Mouse (Mus musculus) hematopoietic stem cell, adult 5-6 weeks (primary cell): ENCODE measurements around the gene Bri3bp. TPM values are rescaled to one million over a fixed set of nuclear protein-coding genes. Genes with fewer than 3 reads are reported as not detected.

Experiments used
- ATAC-seq, 2 experiments: fragments of 125-278 bp in 1 of 2; replicated peaks in 1 of 2; 2 replicates each; pipeline ENCODE4 v1.8.0; 2016 to 2017; ENCODE audit warnings: inconsistent platforms in 2 of 2, mild to moderate bottlenecking in 2 of 2, moderate number of reproducible peaks in 2 of 2, low read depth in 1 of 2, moderate TSS enrichment in 1 of 2; ENCODE audit not compliant: low FRiP score in 2 of 2, poor library complexity in 2 of 2, severe bottlenecking in 2 of 2, insufficient read depth in 1 of 2, low TSS enrichment in 1 of 2
- total RNA-seq: library from RNA; stranded (forward); fragments of 172-1452, 232-1000 nt; gene quantifications from 2 replicates; pipeline ENCODE4 v1.2.3, GENCODE M21; 2017

The Bri3bp gene
- total RNA-seq, 1 experiment from 2014 or later, result 23.0 TPM

DNA sequence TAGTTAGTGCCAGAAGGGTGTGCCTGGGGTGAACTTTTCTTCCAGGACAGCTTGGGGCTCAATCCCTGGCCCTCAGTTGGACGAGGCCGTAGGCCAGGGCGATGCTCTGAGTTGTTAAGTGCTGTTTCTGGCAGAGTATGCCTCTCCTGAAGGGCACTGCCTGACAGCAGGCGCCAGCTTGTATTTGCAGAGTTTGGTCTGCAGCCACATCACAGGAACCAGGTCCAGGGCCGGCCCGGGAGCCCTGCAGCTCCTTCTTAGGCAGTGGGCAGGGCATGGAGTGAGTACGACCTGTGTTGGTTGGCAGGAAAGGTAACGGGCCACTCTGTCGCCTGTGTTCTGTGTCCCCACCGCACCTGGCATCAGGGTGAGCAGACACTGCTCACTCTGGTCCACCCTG lies 49.7 kb downstream of the Bri3bp start:
- ATAC-seq, result peak in 1 of 2 experiments; percentile 42; a peak in 1 of 4 replicates

DNA sequence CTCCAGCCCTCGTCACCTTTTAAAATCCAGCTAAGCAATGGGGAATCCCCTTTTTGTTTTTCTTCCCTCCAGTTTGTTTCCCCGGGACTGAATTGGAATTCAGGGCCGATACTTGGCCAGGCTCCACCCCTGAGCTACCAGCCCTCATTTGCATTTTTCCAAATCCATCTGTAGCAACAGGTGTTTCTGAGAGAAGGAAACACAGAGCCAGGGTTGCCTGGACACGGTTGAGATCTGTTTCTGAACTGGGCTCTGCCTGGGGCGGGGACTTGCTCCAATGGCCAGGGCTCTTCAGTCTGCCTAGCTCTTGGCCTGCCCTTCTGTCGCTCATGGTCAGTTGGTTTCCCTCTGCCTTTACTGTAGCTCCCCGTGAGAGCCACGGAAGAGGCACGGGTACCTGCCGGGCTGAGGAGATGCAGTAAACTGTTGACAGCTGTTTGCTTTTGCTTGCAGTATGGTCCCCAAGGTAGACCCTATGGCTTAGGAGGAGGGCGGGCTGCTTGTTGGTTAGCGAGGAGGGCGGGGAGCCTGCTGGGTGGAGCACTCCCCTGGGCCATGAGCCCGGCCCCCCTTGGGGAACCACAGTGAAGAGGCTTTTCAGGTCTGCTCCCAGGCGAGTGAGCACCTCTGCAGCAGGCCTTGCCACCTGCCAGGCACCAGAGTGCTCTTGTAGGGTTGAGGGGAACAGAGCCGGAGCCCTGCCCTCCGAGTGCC lies 51.2 kb downstream of the Bri3bp start:
- no peak for ATAC-seq

DNA sequence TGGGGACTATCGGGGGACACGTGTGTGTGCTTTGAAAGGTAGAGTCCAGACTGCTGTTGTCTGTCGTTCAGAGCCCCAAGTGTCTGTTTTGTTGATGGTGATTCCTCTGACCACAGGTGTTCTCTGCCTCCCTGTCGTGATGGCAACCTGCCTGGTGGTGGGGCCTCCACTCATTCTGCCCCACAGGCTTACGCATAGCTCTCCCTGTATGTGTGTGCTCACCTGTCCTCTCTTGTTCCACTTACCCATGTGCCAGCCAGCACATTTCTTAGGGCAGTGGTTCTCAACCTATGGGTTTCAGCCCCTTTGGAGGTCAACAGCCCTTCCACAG lies 51.7 kb downstream of the Bri3bp start:
- no peak for ATAC-seq

GRCm38 (mm10) chr5:125495655-125496054 lies 54.3 kb downstream of the Bri3bp start:
- ATAC-seq, result no peak

DNA sequence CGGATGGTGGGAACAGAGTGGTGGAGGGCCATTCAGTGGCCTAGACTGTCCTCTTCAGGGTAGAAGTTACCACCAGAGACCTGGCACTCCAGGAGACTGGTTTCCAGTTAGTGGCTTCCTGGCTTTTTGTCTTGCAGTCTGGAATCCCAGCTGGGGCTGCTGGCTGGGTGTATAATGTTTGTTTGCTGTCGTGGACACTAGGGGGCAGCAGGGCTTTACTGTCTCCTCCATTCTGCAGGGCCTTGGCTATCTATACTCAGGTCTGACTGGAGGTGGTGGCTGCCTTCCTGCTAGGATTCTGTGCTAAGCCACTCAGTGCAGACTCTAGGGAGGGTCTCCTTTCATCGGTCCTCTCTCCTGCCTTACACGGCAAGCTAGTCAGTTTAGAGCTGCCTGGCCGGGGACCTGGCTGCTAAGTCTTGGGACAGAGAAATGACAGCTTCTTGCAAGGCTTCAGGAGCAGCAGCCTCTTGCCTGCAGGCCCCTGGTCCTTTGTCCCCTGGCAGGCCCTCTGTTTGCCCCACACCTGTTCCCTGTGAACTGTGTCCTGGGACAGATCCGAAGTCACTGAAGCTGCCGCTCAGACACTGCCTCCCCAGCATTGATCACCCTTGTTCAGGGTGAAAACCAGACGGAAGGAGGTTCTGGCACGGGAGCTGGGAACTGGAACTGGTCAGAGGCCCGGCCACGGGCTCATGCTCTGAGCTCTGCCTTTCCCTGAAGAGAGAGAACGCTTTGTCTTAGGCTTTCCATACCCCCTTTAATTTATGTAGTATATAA lies 56.6 kb downstream of the Bri3bp start:
- ATAC-seq, result peak; percentile 70 to 78

- ATAC-seq, result no peak
These were observed 60.1 kb downstream of the Bri3bp start for GRCm38 (mm10) chr5:125501505-125501904.

DNA sequence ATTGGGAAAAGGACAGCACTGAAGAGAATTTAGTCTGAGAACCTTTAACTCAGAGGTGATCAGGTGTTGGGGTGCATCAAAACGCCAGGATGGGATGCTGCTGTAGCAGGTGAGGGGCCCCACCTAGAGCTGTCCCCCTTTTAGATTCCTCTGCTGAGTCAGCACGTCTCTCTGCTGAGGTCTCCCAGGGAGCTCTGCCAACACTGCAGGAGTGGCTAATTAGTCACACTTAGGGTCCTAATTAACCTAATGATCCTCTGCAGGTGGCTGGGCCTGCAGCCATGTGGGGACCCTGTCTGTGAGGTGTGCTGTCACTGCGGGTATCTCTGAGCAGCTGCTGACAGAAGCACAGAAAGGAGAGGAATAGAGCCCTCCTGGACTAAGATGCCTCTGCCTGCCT lies 60.8 kb downstream of the Bri3bp start:
- no peak for ATAC-seq

- ATAC-seq, result peak; percentile 74 to 86
These were observed 62.3 kb downstream of the Bri3bp start for GRCm38 (mm10) chr5:125503628-125504027.

DNA sequence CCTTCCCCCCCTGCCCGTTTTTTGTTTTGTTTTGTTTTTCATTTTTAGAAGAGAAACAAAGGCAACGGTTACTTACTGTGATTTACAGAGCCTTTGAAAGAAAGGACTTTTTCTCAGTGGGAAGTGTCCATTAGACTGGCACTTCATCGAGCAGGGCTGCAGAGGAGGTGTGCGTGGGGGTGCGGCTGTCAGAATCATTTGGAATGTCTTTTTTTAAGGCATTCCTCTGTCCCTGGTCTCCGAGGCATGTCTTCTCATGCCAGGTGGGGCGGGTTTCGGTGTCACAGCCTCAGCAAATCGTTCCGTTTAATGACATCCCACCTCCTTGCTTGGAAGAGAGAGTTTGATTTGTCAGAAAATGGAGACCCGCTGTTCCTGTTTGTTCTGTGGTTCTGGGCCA lies 63.3 kb downstream of the Bri3bp start:
- ATAC-seq, result no peak

DNA sequence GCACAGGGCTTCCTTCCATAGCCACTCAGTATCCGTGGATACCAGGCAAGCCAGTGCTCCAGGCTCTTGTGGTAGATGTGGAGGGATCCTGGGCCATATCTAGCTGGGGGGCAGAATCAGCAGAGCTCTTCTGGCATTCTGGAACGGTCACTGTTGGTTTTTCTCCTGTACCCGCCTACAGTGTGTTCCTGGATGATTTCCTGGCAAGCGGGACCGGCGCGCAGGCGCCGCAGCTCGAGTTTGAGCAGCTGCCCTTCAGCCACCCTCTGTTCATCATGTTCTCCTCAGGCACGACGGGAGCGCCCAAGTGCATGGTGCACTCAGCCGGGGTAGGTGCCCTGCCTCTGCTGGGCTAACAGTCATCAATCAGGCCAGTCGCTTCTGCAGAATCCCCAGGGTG lies 64.6 kb downstream of the Bri3bp start:
- ATAC-seq, result no peak

DNA sequence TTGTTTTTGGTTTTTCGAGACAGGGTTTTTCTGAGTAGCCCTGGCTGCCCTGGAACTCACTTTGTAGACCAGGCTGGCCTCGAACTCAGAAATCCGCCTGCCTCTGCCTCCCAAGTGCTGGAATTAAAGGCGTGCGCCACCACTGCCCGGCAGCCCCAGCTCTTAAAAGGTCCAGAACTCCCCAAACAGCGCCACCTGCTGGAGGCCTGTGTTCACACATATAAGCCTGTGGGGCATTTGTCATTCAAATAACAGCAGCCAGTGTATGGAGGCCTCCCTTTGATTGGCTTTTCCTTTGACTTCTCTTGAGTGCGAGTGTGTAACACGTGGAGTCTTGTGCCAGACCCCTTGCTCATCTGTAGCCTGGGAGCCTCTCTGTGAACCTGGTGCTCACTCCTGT lies 66.2 kb downstream of the Bri3bp start:
- ATAC-seq, result no peak

DNA sequence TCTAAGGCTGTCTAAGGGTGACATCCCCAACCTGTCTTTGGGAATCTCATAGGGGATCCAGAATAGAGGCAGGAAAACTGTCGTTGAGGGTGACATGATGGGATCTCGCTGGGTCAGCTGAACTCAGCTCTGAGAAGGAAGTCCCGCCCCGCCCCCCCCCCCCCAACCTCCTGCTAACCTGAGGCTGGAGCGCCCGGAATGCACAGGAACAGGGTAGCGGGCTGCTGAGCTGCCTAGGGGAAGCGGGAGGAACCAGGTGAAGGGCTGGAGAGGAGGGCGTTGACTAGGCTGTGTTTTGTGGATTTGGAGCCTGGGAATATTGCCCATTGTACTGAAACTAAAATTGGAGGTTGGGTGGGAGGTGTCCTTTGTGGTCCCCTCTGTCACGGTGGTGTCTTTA lies 66.6 kb downstream of the Bri3bp start:
- ATAC-seq, result no peak

GRCm38 (mm10) chr5:125509541-125509940 lies 68.2 kb downstream of the Bri3bp start:
- ATAC-seq, result peak; percentile 48 to 73; a peak in 2 of 4 replicates

Other genes with a start within 250 kb of the Bri3bp start
- 35.7 and 45.6 TPM in 2 replicates for gene Scarb1, start 100.5 kb upstream of the Bri3bp start, total RNA-seq
- 0.63 and 1.6 TPM in 2 replicates for gene Gm10382, start 52.2 kb upstream of the Bri3bp start, total RNA-seq
- gene Ubc, start 51.4 kb upstream of the Bri3bp start, total RNA-seq, result 339 and 386 TPM in 2 replicates
- 65.8 and 87.1 TPM in 2 replicates for gene Dhx37, start 7.4 kb upstream of the Bri3bp start, total RNA-seq
- 8.1 and 15.9 TPM in 2 replicates for gene Aacs, start 34.2 kb downstream of the Bri3bp start, total RNA-seq
- gene Tmem132b, start 90.2 kb downstream of the Bri3bp start, total RNA-seq, result 0.13 and 0.25 TPM in 2 replicates